8 mouse cellular contexts compared by ENCODE assay signal in genomic region chr9:109059136-109059903, GRCm38 (mm10). TPM values are rescaled to one million over a fixed set of nuclear protein-coding genes. Genes with fewer than 3 reads are reported as not detected.
DNase-seq lines count a peak whose midpoint lies in the region; ATAC-seq and TF ChIP-seq lines count a peak whose summit lies in the region.

Gene Trex1 (minus strand): TSS chr9:109059734.

- peak within 1 kb of the TSS; percentile 50 for H3K9ac ChIP-seq in forebrain, embryonic 12.5 days
- peak within 1 kb of the TSS; percentile 54 for H3K9ac ChIP-seq in heart, postnatal 0 days (replicated peaks; ENCODE audit: low read depth, low read length)
- H3K9ac ChIP-seq in liver, embryonic 16.5 days (ENCODE audit: low read depth, low read length) = peak within 1 kb of the TSS; percentile 53
- H3K9ac ChIP-seq in neural tube, embryonic 13.5 days = peak within 1 kb of the TSS; percentile 75

- peaks cover 70% of the 10 kb centered on the region for H3K36me3 ChIP-seq in E14TG2a.4 (ENCODE audit: insufficient read depth, low read length)
- peaks cover 72% of the 10 kb centered on the region for H3K36me3 ChIP-seq in forebrain, embryonic 12.5 days (replicated peaks)
- H3K36me3 ChIP-seq in heart, postnatal 0 days (replicated peaks; ENCODE audit: control insufficient read depth, insufficient read depth, low read length) = peaks cover 51% of the 10 kb centered on the region
- no peaks in the 10 kb centered on the region for H3K36me3 ChIP-seq in liver, embryonic 16.5 days (ENCODE audit: control insufficient read depth, insufficient read depth)
- peaks cover 75% of the 10 kb centered on the region for H3K36me3 ChIP-seq in neural tube, embryonic 13.5 days

- H3K4me1 ChIP-seq in E14TG2a.4 (replicated peaks; ENCODE audit: low read depth, low read length) = peaks cover 67% of the 10 kb centered on the region
- peaks cover 22% of the 10 kb centered on the region for H3K4me1 ChIP-seq in forebrain, embryonic 12.5 days
- 0 out of 2 replicates have a peak, but pooled peaks cover 16% of the 10 kb centered on the region for H3K4me1 ChIP-seq in heart, postnatal 0 days (ENCODE audit: control insufficient read depth, insufficient read depth)
- H3K4me1 ChIP-seq in liver, embryonic 16.5 days (ENCODE audit: control insufficient read depth, low read depth, low read length) = peaks cover 26% of the 10 kb centered on the region
- H3K4me1 ChIP-seq in neural tube, embryonic 13.5 days (replicated peaks) = peaks cover 25% of the 10 kb centered on the region

- no peaks in the 10 kb centered on the region for H3K27me3 ChIP-seq in E14TG2a.4 (ENCODE audit: insufficient read depth, low read length)
- H3K27me3 ChIP-seq in forebrain, embryonic 12.5 days = no peaks in the 10 kb centered on the region
- no peaks in the 10 kb centered on the region for H3K27me3 ChIP-seq in heart, postnatal 0 days (ENCODE audit: control insufficient read depth, insufficient read depth, low read length)
- no peaks in the 10 kb centered on the region for H3K27me3 ChIP-seq in liver, embryonic 16.5 days (ENCODE audit: control insufficient read depth, insufficient read depth, low read depth, low read length)
- no peaks in the 10 kb centered on the region for H3K27me3 ChIP-seq in neural tube, embryonic 13.5 days

- 30% methylated on average over 15 of the region's 15 CpGs for WGBS in forebrain, embryonic 12.5 days
- WGBS in heart, postnatal 0 days = 8% methylated on average over 15 of the region's 15 CpGs
- WGBS in liver, embryonic 16.5 days (ENCODE audit: insufficient replicate concordance) = 3% methylated on average over 15 of the region's 15 CpGs
- WGBS in neural tube, embryonic 13.5 days = 22% methylated on average over 15 of the region's 15 CpGs

- peak; percentile 60; the same call in 1 of the 2 replicates for TF ChIP-seq EP300 in heart, postnatal 0 days (IDR thresholded peaks at IDR 0.05; ENCODE audit: low read depth)

- H3K4me3 ChIP-seq in E14TG2a.4 (replicated peaks; ENCODE audit: low read length) = peak within 1 kb of the TSS; percentile 67
- peak within 1 kb of the TSS; percentile 26 for H3K4me3 ChIP-seq in forebrain, embryonic 12.5 days (replicated peaks)
- H3K4me3 ChIP-seq in heart, postnatal 0 days (ENCODE audit: low read depth, low read length) = peak within 1 kb of the TSS; percentile 39
- peak within 1 kb of the TSS; percentile 54 for H3K4me3 ChIP-seq in liver, embryonic 16.5 days (ENCODE audit: low read depth, low read length)
- peak within 1 kb of the TSS; percentile 38 for H3K4me3 ChIP-seq in neural tube, embryonic 13.5 days

- peak; percentile 78 for TF ChIP-seq CTCF in E14TG2a.4 (conservative IDR thresholded peaks at IDR 0.05; ENCODE audit: low read length)
- peak; percentile 97 for TF ChIP-seq CTCF in heart, postnatal 0 days (IDR thresholded peaks at IDR 0.05; ENCODE audit: low read depth)

- peak within 1 kb of the TSS; percentile 43 for H3K4me2 ChIP-seq in forebrain, embryonic 12.5 days
- H3K4me2 ChIP-seq in heart, postnatal 0 days (ENCODE audit: low read depth, low read length) = peak within 1 kb of the TSS; percentile 59
- peak within 1 kb of the TSS; percentile 72 for H3K4me2 ChIP-seq in liver, embryonic 16.5 days (ENCODE audit: low read depth, low read length)
- H3K4me2 ChIP-seq in neural tube, embryonic 13.5 days = peak within 1 kb of the TSS; percentile 61

- peak; percentile 78 for ATAC-seq in forebrain, embryonic 12.5 days (ENCODE audit: low FRiP score)
- peak; percentile 88 for ATAC-seq in heart, postnatal 0 days (ENCODE audit: insufficient read depth, low read depth)
- ATAC-seq in liver, embryonic 16.5 days (ENCODE audit: low read depth) = peak; percentile 97
- peak; percentile 79 for ATAC-seq in neural tube, embryonic 13.5 days (ENCODE audit: low read depth)

- peak; percentile 78 for DNase-seq in c-Kit-positive CD71-positive TER-119-negative erythroid progenitor cells, embryonic 14.5 days (ENCODE audit: low read depth)
- peak; percentile 87 for DNase-seq in heart, postnatal 0 days (ENCODE audit: low spot score)
- DNase-seq in kidney, postnatal 4 days = peak; percentile 93 to 94
- peak; percentile 92 for DNase-seq in testis, postnatal 10 days (ENCODE audit: low spot score)

- peak within 1 kb of the TSS; percentile 72 for H3K27ac ChIP-seq in forebrain, embryonic 12.5 days
- peak within 1 kb of the TSS; percentile 84 for H3K27ac ChIP-seq in heart, postnatal 0 days (ENCODE audit: low read depth)
- H3K27ac ChIP-seq in liver, embryonic 16.5 days (ENCODE audit: low read length) = peak within 1 kb of the TSS; percentile 72
- H3K27ac ChIP-seq in neural tube, embryonic 13.5 days (replicated peaks) = peak within 1 kb of the TSS; percentile 91

- H3K9me3 ChIP-seq in E14TG2a.4 (ENCODE audit: low read length) = no peaks in the 10 kb centered on the region
- no peaks in the 10 kb centered on the region for H3K9me3 ChIP-seq in forebrain, embryonic 12.5 days
- H3K9me3 ChIP-seq in heart, postnatal 0 days (replicated peaks; ENCODE audit: control insufficient read depth, low read length) = no peaks in the 10 kb centered on the region
- no peaks in the 10 kb centered on the region for H3K9me3 ChIP-seq in liver, embryonic 16.5 days (replicated peaks; ENCODE audit: control insufficient read depth, low read length)
- no peaks in the 10 kb centered on the region for H3K9me3 ChIP-seq in neural tube, embryonic 13.5 days

RNA-seq across cellular contexts. Expression of gene Trex1, which starts in this region (rescaled TPM):
- 8.4 and 8.9 TPM in 2 replicates for polyA plus RNA-seq in forebrain, embryonic 12.5 days (2016; fragmentation: Nextera tagmentation; extraction: Ambion mirVana)
- total RNA-seq in heart, postnatal 0 days (2014; rRNA removed; ENCODE audit: low replicate concordance) = 21.6 and 44.2 TPM in 2 replicates
- polyA plus RNA-seq in heart, postnatal 0 days (2015; fragmentation: Nextera tagmentation; extraction: Ambion mirVana) = 14.5 and 14.6 TPM in 2 replicates
- polyA plus RNA-seq in liver, embryonic 16.5 days (2015; fragmentation: Nextera tagmentation; extraction: Ambion mirVana) = 7.4 and 8.8 TPM in 2 replicates
- 12.4 and 15.0 TPM in 2 replicates for polyA plus RNA-seq in neural tube, embryonic 13.5 days (2015; fragmentation: Nextera tagmentation; extraction: Ambion mirVana)

Comparison
In these comparisons a context has a peak if more than half of its experiments do, and no peak if none do; other contexts are left out.
1. Peak in every context shown above with its lines: DNase-seq, ATAC-seq, H3K4me3 ChIP-seq and H3K27ac ChIP-seq.